Mouse (Mus musculus) spleen, postnatal 10 days (tissue): ENCODE results near the gene Lad1.
A peak's percentile ranks its signal among the peaks of the same experiment; 100 is the strongest.

ENCODE experiments used
- DNase-seq, 2 experiments: peaks; one replicate each; pipeline ENCODE4 v3.0.0; 2021 to 2022; ENCODE audit warnings: low spot score in 2 of 2

Lad1 gene

GRCm38 (mm10) chr1:135844481-135844880, 26.1 kb downstream of the Lad1 start:
- no peak for DNase-seq

- DNase-seq = no peak
These were observed 28.2 kb downstream of the Lad1 start for GRCm38 (mm10) chr1:135846632-135847031.

GRCm38 (mm10) chr1:135847139-135847562, 28.8 kb downstream of the Lad1 start:
- peak; percentile 26 to 72 for DNase-seq

- DNase-seq = no peak
These were observed 29.4 kb downstream of the Lad1 start for GRCm38 (mm10) chr1:135847611-135848351.

GRCm38 (mm10) chr1:135850722-135851512, 32.5 kb downstream of the Lad1 start:
- peak in 1 of 2 experiments; percentile 53 for DNase-seq

- DNase-seq = no peak
These were observed 33.8 kb downstream of the Lad1 start for GRCm38 (mm10) chr1:135852044-135852756.

- DNase-seq = no peak
These were observed 34.8 kb downstream of the Lad1 start for GRCm38 (mm10) chr1:135853200-135853599.

- no peak for DNase-seq
These were observed 36.4 kb downstream of the Lad1 start for GRCm38 (mm10) chr1:135854591-135855343.

- DNase-seq = no peak
These were observed 36.9 kb downstream of the Lad1 start for GRCm38 (mm10) chr1:135855344-135855687.

GRCm38 (mm10) chr1:135856070-135856469, 37.7 kb downstream of the Lad1 start:
- no peak for DNase-seq

- no peak for DNase-seq
These were observed 38.9 kb downstream of the Lad1 start for GRCm38 (mm10) chr1:135857137-135857775.

GRCm38 (mm10) chr1:135858533-135858932, 40.1 kb downstream of the Lad1 start:
- no peak for DNase-seq

GRCm38 (mm10) chr1:135861091-135861490, 42.7 kb downstream of the Lad1 start:
- no peak for DNase-seq

GRCm38 (mm10) chr1:135861980-135862552, 43.7 kb downstream of the Lad1 start:
- DNase-seq = no peak

- no peak for DNase-seq
These were observed 44.2 kb downstream of the Lad1 start for GRCm38 (mm10) chr1:135862561-135862960.

- DNase-seq = no peak
These were observed 45.5 kb downstream of the Lad1 start for GRCm38 (mm10) chr1:135863786-135864335.

GRCm38 (mm10) chr1:135864830-135865229, 46.4 kb downstream of the Lad1 start:
- DNase-seq = no peak

- DNase-seq = peak; percentile 76 to 90
These were observed 47.3 kb downstream of the Lad1 start for GRCm38 (mm10) chr1:135865518-135866194.

GRCm38 (mm10) chr1:135868570-135868969, 50.2 kb downstream of the Lad1 start:
- no peak for DNase-seq

GRCm38 (mm10) chr1:135872991-135873390, 54.6 kb downstream of the Lad1 start:
- no peak for DNase-seq
